Mouse (Mus musculus) ES-E14 (cell line): ENCODE measurements at regions not wholly inside any gene's neighbourhood (a gene's known extent, or its start where the extent isn't known, plus 50 kb on each side); places are given as distances from the start of the nearest gene placed in this dataset.
"Not testable (repeated sequence)": the region's sequence is repeated elsewhere in the genome, so short reads cannot be mapped to it uniquely, and the experiment has no call there.

Source experiments
- HCFC1 ChIP-seq: IDR thresholded peaks from 2 replicates; pipeline ENCODE4 v1.6.1; 2012; ENCODE audit warnings: low read length, inconsistent platforms, borderline replicate concordance; ENCODE audit not compliant: insufficient read depth
- ZC3H11A ChIP-seq: IDR thresholded peaks from 2 replicates; pipeline ENCODE4 v1.6.1; 2012; ENCODE audit warnings: low read depth, mild to moderate bottlenecking, inconsistent platforms, low read length, borderline replicate concordance

DNA sequence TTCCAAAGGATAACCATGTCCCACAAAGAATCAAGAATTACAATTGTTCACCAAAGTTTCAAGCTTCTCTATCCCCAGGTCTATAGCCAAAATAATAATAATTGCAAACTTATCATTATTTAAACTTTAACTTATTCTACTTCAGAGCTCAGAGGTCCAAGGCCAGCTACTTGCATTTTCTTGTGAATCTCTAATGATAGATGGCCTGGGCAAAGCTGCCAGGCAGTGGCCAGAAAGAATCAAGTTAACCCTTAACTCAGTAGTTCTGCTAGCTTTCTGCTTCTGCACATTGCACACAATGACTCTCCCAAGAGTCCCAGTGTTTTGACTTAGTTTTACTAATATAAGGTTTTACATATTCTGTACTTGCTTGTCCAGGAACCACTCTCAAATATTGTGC is 228.3 kb upstream of the Dcbld2 start:
- not testable (repeated sequence) for TF ChIP-seq HCFC1, ZC3H11A
